Mouse (Mus musculus): Measurements from ENCODE around the gene Zic4.

DNA sequence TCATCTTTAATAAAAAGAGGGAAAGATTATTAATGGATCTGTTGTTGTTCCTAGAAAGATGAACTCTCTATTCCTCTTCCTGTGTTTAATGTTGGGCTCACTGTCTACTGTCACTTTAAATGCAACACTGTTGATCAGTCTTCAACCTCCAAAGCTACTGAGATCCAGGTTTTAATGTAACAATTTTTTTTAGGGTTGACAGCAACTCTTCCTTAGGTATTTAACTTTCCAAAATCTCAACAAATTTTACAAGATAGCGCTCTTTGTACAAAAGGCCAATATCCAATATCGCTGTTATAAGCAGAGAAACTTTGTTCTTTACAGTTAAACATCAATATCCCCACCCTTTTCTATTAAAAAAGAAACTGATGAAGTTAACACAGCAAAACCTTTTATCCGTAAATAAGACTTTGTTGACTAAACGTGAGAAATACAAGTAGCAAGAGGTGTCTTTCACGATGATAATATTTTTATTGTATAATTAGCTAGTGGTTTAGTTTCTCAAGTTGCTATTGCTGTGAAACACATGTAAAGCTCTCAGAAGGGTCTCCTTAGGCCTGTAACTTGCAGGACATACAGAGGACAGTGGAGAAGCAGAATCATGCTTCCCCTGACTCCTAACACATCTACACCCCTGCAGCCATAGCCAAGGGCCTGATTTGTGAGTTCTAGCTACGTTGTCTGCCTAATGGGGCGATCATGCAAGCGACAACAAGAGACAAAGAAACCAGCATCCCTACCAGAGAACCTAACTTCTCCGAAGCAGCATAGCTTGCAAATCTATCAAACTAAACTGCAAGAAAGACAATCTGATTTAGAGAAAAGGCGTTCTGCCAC lies 3.1 kb upstream of the Zic4 start:
- TF ChIP-seq GATA1 (IDR thresholded peaks at IDR 0.05; ENCODE audit: low read length) (no peak), TAL1 (IDR thresholded peaks at IDR 0.05; ENCODE audit: low read length) (no peak)

Data from erythroblast, embryonic 14.5 days (primary cell).